Mouse (Mus musculus): Measurements from ENCODE around the gene Tm9sf3. TPM values are rescaled to one million over a fixed set of nuclear protein-coding genes. Genes with fewer than 3 reads are reported as not detected.

Tm9sf3 gene
- total RNA-seq, 2 experiments from 2014 or later, result 72.5 to 82.2 TPM

GRCm38 (mm10) chr19:41193379-41193778 lies 70.4 kb downstream of the Tm9sf3 start:
- intact Hi-C loops (cut with DNase I), result no loop called here
- no peak for DNase-seq (ENCODE audit: low spot score)

- DNase-seq (ENCODE audit: low spot score), result no peak
- intact Hi-C loops (cut with DNase I), result no loop called here
These were observed 70.8 kb downstream of the Tm9sf3 start for GRCm38 (mm10) chr19:41192953-41193352.

GRCm38 (mm10) chr19:41191724-41192123 lies 72.1 kb downstream of the Tm9sf3 start:
- no peak for DNase-seq (ENCODE audit: low spot score)

GRCm38 (mm10) chr19:41190876-41191434 lies 72.8 kb downstream of the Tm9sf3 start:
- no peak for DNase-seq (ENCODE audit: low spot score)
- intact Hi-C loops (cut with DNase I), result no loop called here

More at GRCm38 (mm10) chr19:41191724-41192123, 72.1 kb downstream of the Tm9sf3 start:
- intact Hi-C loops (cut with DNase I), result no loop called here

- DNase-seq (ENCODE audit: low spot score), result no peak
- intact Hi-C loops (cut with DNase I), result no loop called here
These were observed 86.5 kb downstream of the Tm9sf3 start for GRCm38 (mm10) chr19:41177331-41177730.

GRCm38 (mm10) chr19:41176881-41177280 lies 86.9 kb downstream of the Tm9sf3 start:
- intact Hi-C loops (cut with DNase I), result no loop called here

GRCm38 (mm10) chr19:41165914-41166235 lies 97.9 kb downstream of the Tm9sf3 start:
- intact Hi-C loops (cut with DNase I), result no loop called here

More at GRCm38 (mm10) chr19:41176881-41177280, 86.9 kb downstream of the Tm9sf3 start:
- DNase-seq (ENCODE audit: low spot score), result no peak

GRCm38 (mm10) chr19:41165144-41165913 lies 98.5 kb downstream of the Tm9sf3 start:
- DNase-seq (ENCODE audit: low spot score), result no peak
- intact Hi-C loops (cut with DNase I), result no loop called here

More at GRCm38 (mm10) chr19:41165914-41166235, 97.9 kb downstream of the Tm9sf3 start:
- DNase-seq (ENCODE audit: low spot score), result no peak

- intact Hi-C loops (cut with DNase I), result no loop called here
- DNase-seq (ENCODE audit: low spot score), result no peak
These were observed 99.2 kb downstream of the Tm9sf3 start for GRCm38 (mm10) chr19:41164447-41165095.

Other genes with a start within 250 kb of the Tm9sf3 start
- gene Dntt, start 234.7 kb downstream of the Tm9sf3 start, total RNA-seq (2021), result not detected
- not detected for gene Opalin, start 186.9 kb downstream of the Tm9sf3 start, total RNA-seq (2021)
- under 1 TPM; 0.50 to 0.70 TPM for gene Tll2, start 57.2 kb downstream of the Tm9sf3 start, total RNA-seq (2021)
- gene Pik3ap1, start 121.1 kb upstream of the Tm9sf3 start, total RNA-seq (2021), result 1 to 10 TPM; 1.5 to 2.0 TPM
- 10 to 100 TPM; 11.9 to 12.3 TPM for gene Lcor, start 218.6 kb upstream of the Tm9sf3 start, total RNA-seq (2021)